Mouse (Mus musculus) limb, embryonic 12.5 days (tissue): ENCODE results near the gene Syt17. TPM values are rescaled to one million over a fixed set of nuclear protein-coding genes. Genes with fewer than 3 reads are reported as not detected.
"Not testable (repeated sequence)": the region's sequence is repeated elsewhere in the genome, so short reads cannot be mapped to it uniquely, and the experiment has no call there.

Source experiments
- ATAC-seq: fragments of 200-750 bp; cut with Nextera tagmentation; 2 replicates; pipeline ENCODE4 v1.8.0; 2017; ENCODE audit warnings: low read depth, moderate TSS enrichment; ENCODE audit not compliant: insufficient number of reproducible peaks, insufficient read depth, low FRiP score, low TSS enrichment
- H3K27ac ChIP-seq: fragments of 300-500 bp; sonication (generic); 2 replicates; pipeline ENCODE4 v1.5.1; 2016; ENCODE audit warnings: mild to moderate bottlenecking, moderate library complexity
- H3K27me3 ChIP-seq: fragments of 300-500 bp; sonication (generic); 2 replicates; pipeline ENCODE4 v1.6.1; 2016; ENCODE audit warnings: mild to moderate bottlenecking, moderate library complexity
- H3K36me3 ChIP-seq: fragments of 300-500 bp; sonication (generic); 2 replicates; pipeline ENCODE4 v1.6.1; 2016; ENCODE audit warnings: mild to moderate bottlenecking, moderate library complexity
- H3K4me1 ChIP-seq: fragments of 300-500 bp; sonication (generic); replicated peaks from 2 replicates; pipeline ENCODE4 v1.6.1; 2016
- H3K4me2 ChIP-seq: fragments of 300-500 bp; sonication (generic); 2 replicates; pipeline ENCODE4 v1.6.1; 2016; ENCODE audit warnings: mild to moderate bottlenecking, moderate library complexity
- H3K4me3 ChIP-seq: fragments of 300-500 bp; sonication (generic); replicated peaks from 2 replicates; pipeline ENCODE4 v1.5.1; 2016; ENCODE audit warnings: mild to moderate bottlenecking
- H3K9ac ChIP-seq: fragments of 300-500 bp; sonication (generic); replicated peaks from 2 replicates; pipeline ENCODE4 v1.6.1; 2016; ENCODE audit warnings: mild to moderate bottlenecking, moderate library complexity
- H3K9me3 ChIP-seq: fragments of 300-500 bp; sonication (generic); 2 replicates; pipeline ENCODE4 v1.6.1; 2016; ENCODE audit warnings: mild to moderate bottlenecking, moderate library complexity
- WGBS: fragments of 180-500 bp; shearing (Covaris S2); methylation state at CpG from one replicate; pipeline ENCODE4 v1.1.7; 2016; 5-methylcytosine and 5-hydroxymethylcytosine counted together
- polyA plus RNA-seq: library from polyadenylated mRNA; unstranded; fragments of >200 nt; fragmentation: Nextera tagmentation; extraction: Ambion mirVana; gene quantifications from 2 replicates; pipeline ENCODE4 v1.2.1, GENCODE M21; 2016

Syt17 gene
- polyA plus RNA-seq, 1 experiment from 2014 or later = 1.7 TPM

GRCm38 (mm10) chr7:118371361-118371760 lies 76.7 kb downstream of the Syt17 start:
- Histone ChIP-seq H3K27me3 (no peaks in the 10 kb centered on the region), H3K27ac (no peak overlapping the region), H3K9me3 (no peaks in the 10 kb centered on the region), H3K4me3 (no peak overlapping the region), H3K36me3 (no peaks in the 10 kb centered on the region), H3K9ac (no peak overlapping the region), H3K4me1 (peaks cover 4% of the 10 kb centered on the region; the same call in 1 of the 2 replicates), H3K4me2 (no peak overlapping the region)
- 93% methylated on average over 5 of the region's 5 CpGs for WGBS
- ATAC-seq = no peak

- Histone ChIP-seq H3K27ac (no peak overlapping the region), H3K9me3 (no peaks in the 10 kb centered on the region), H3K4me1 (peaks cover 15% of the 10 kb centered on the region), H3K4me2 (no peak overlapping the region), H3K9ac (no peak overlapping the region), H3K36me3 (no peaks in the 10 kb centered on the region), H3K27me3 (no peaks in the 10 kb centered on the region), H3K4me3 (no peak overlapping the region)
- WGBS = 63% methylated on average over 2 of the region's 2 CpGs
- ATAC-seq = no peak
Measured at GRCm38 (mm10) chr7:118369705-118370104, 78.3 kb downstream of the Syt17 start.

- no peaks in the 10 kb centered on the region for H3K36me3 ChIP-seq
- WGBS = 33% methylated on average over 3 of the region's 3 CpGs
- 0 out of 2 replicates have a peak overlapping the region, but pooled peaks have one; percentile 26 for H3K27ac ChIP-seq
- H3K4me3 ChIP-seq = no peak overlapping the region
- no peak overlapping the region for H3K4me2 ChIP-seq
- H3K4me1 ChIP-seq = peaks cover 28% of the 10 kb centered on the region
- 0 out of 2 replicates have a peak, but pooled peaks have one; percentile 24 for ATAC-seq
- no peak overlapping the region for H3K9ac ChIP-seq
- no peaks in the 10 kb centered on the region for H3K27me3 ChIP-seq
- no peaks in the 10 kb centered on the region for H3K9me3 ChIP-seq
Measured at GRCm38 (mm10) chr7:118365902-118366301, 82.1 kb downstream of the Syt17 start.

GRCm38 (mm10) chr7:118365251-118365650 lies 82.8 kb downstream of the Syt17 start:
- H3K27ac ChIP-seq = peak overlapping the region; percentile 50; the same call in 1 of the 2 replicates
- no peak for ATAC-seq
- peaks cover 28% of the 10 kb centered on the region for H3K4me1 ChIP-seq
- H3K36me3 ChIP-seq = no peaks in the 10 kb centered on the region
- H3K9me3 ChIP-seq = no peaks in the 10 kb centered on the region
- no peak overlapping the region for H3K9ac ChIP-seq
- H3K27me3 ChIP-seq = no peaks in the 10 kb centered on the region
- WGBS = 46% methylated on average over 6 of the region's 6 CpGs
- no peak overlapping the region for H3K4me3 ChIP-seq
- H3K4me2 ChIP-seq = no peak overlapping the region

GRCm38 (mm10) chr7:118364353-118365007 lies 83.5 kb downstream of the Syt17 start:
- 33% methylated on average over 7 of the region's 7 CpGs for WGBS
- no peak overlapping the region for H3K4me3 ChIP-seq
- no peak overlapping the region for H3K9ac ChIP-seq
- H3K4me2 ChIP-seq = no peak overlapping the region
- peak overlapping the region; percentile 7; the same call in 1 of the 2 replicates for H3K27ac ChIP-seq
- H3K4me1 ChIP-seq = peaks cover 28% of the 10 kb centered on the region
- no peaks in the 10 kb centered on the region for H3K27me3 ChIP-seq
- H3K9me3 ChIP-seq = no peaks in the 10 kb centered on the region
- ATAC-seq = no peak
- H3K36me3 ChIP-seq = no peaks in the 10 kb centered on the region

- Histone ChIP-seq H3K9me3 (no peaks in the 10 kb centered on the region), H3K27me3 (no peaks in the 10 kb centered on the region), H3K27ac (no peak overlapping the region), H3K9ac (no peak overlapping the region), H3K4me1 (peaks cover 25% of the 10 kb centered on the region), H3K4me2 (no peak overlapping the region), H3K4me3 (no peak overlapping the region), H3K36me3 (no peaks in the 10 kb centered on the region)
- no peak for ATAC-seq
- 60% methylated on average over 6 of the region's 6 CpGs for WGBS
Measured at GRCm38 (mm10) chr7:118363587-118364233, 84.3 kb downstream of the Syt17 start.

GRCm38 (mm10) chr7:118362931-118363330 lies 85.1 kb downstream of the Syt17 start:
- 85% methylated on average over 1 of the region's 1 CpGs for WGBS
- Histone ChIP-seq H3K9me3 (no peaks in the 10 kb centered on the region), H3K4me2 (no peak overlapping the region), H3K27ac (no peak overlapping the region), H3K36me3 (no peaks in the 10 kb centered on the region), H3K4me3 (no peak overlapping the region), H3K9ac (no peak overlapping the region), H3K27me3 (no peaks in the 10 kb centered on the region), H3K4me1 (peaks cover 25% of the 10 kb centered on the region)
- no peak for ATAC-seq

GRCm38 (mm10) chr7:118362258-118362657 lies 85.8 kb downstream of the Syt17 start:
- Histone ChIP-seq H3K27me3 (no peaks in the 10 kb centered on the region), H3K36me3 (no peaks in the 10 kb centered on the region), H3K4me1 (peaks cover 25% of the 10 kb centered on the region), H3K9ac (no peak overlapping the region), H3K4me3 (no peak overlapping the region), H3K27ac (no peak overlapping the region), H3K4me2 (no peak overlapping the region), H3K9me3 (no peaks in the 10 kb centered on the region)
- no peak for ATAC-seq
- 52% methylated on average over 3 of the region's 3 CpGs for WGBS

GRCm38 (mm10) chr7:118358977-118359376 lies 89.0 kb downstream of the Syt17 start:
- Histone ChIP-seq H3K9ac (no peak overlapping the region), H3K9me3 (no peaks in the 10 kb centered on the region), H3K27ac (no peak overlapping the region), H3K27me3 (no peaks in the 10 kb centered on the region), H3K4me1 (peaks cover 6% of the 10 kb centered on the region; the same call in 1 of the 2 replicates), H3K4me3 (no peak overlapping the region), H3K4me2 (no peak overlapping the region), H3K36me3 (no peaks in the 10 kb centered on the region)
- 43% methylated on average over 3 of the region's 3 CpGs for WGBS
- ATAC-seq = no peak

- not testable (repeated sequence) for ATAC-seq, H3K4me3 ChIP-seq, H3K36me3 ChIP-seq, H3K9ac ChIP-seq, H3K9me3 ChIP-seq, H3K27ac ChIP-seq, H3K4me2 ChIP-seq, H3K27me3 ChIP-seq, H3K4me1 ChIP-seq
- 81% methylated on average over 8 of the region's 8 CpGs for WGBS
Measured at GRCm38 (mm10) chr7:118356410-118357005, 91.5 kb downstream of the Syt17 start.

GRCm38 (mm10) chr7:118350840-118351239 lies 97.2 kb downstream of the Syt17 start:
- no peak overlapping the region for H3K9ac ChIP-seq
- H3K4me1 ChIP-seq = no peaks in the 10 kb centered on the region
- no peak overlapping the region for H3K27ac ChIP-seq
- H3K9me3 ChIP-seq = no peaks in the 10 kb centered on the region; the same call in 1 of the 2 replicates
- H3K27me3 ChIP-seq = no peaks in the 10 kb centered on the region
- H3K4me2 ChIP-seq = no peak overlapping the region
- H3K4me3 ChIP-seq = no peak overlapping the region
- H3K36me3 ChIP-seq = no peaks in the 10 kb centered on the region
- 67% methylated on average over 2 of the region's 2 CpGs for WGBS
- no peak for ATAC-seq
